Mouse (Mus musculus): ENCODE results near the gene Gjb6. TPM values are rescaled to one million over a fixed set of nuclear protein-coding genes. Genes with fewer than 3 reads are reported as not detected.

Gene Gjb6
- polyA plus RNA-seq, 1 experiment from 2014 or later, result 23.0 TPM

DNA sequence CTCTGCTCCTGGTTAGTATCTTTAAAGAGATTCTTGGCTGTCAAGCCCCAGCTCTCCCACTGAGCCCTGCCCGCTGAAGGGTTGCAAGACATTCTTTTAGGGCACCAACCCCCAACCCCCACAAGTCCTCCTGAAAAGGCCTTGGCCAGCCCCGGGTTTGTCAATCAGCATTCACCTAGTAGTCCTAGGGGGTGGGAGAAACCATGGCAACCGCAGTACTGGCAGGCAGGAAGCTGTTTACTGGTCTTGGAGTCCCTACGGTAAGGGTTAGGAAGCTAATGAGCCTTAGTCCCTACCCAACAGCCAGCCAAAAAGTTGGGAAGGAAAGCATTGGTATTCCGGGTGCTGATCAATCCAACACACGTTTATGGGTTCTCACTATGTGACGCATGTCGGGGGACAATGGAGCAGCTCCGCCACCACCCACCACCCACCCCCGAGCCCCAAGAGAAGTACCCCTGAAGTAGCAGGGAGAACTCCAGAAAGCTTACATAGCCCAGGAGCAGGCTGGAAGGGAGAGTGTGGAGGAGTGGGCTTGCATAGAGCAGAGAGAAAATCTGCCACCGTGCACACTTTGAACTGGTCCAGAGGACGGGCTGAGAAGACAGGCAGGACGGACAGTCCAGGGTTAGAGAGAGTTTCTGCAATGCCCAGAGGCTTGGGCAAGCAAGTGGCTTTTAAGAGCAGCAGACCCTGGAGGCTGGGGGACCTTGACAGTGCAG lies 17.4 kb downstream of the Gjb6 start, which contains the start of gene Gm4491:
TSS of gene Gm4491 (minus strand) at position 61 of the 722 bp plus-strand sequence.
- Histone ChIP-seq H3K9me3 (ENCODE audit: control insufficient read depth, low read length) (no peaks in the 10 kb centered on the region), H3K4me1 (replicated peaks; ENCODE audit: control insufficient read depth, insufficient read depth, low read length) (peaks cover 8% of the 10 kb centered on the region), H3K4me3 (replicated peaks; ENCODE audit: low read length) (no peak within 1 kb of the TSS), H3K36me3 (replicated peaks; ENCODE audit: control insufficient read depth, insufficient read depth) (no peaks in the 10 kb centered on the region), H3K27me3 (ENCODE audit: control insufficient read depth, insufficient read depth, low read length) (no peaks in the 10 kb centered on the region), H3K9ac (no peak within 1 kb of the TSS), H3K27ac (peak within 1 kb of the TSS; percentile 43; the same call in 1 of the 2 replicates), H3K4me2 (replicated peaks) (peak within 1 kb of the TSS; percentile 37)
- DNase-seq (ENCODE audit: low spot score) (peak; percentile 48), ATAC-seq (ENCODE audit: low FRiP score) (peak; percentile 90)
- WGBS, result 8% methylated on average over 13 of the region's 13 CpGs

GRCm38 (mm10) chr14:57109194-57109593 lies 24.2 kb downstream of the Gjb6 start:
- DNase-seq (ENCODE audit: low spot score) (peak; percentile 93), ATAC-seq (ENCODE audit: low FRiP score) (no peak)
- 8% methylated on average over 4 of the region's 4 CpGs for WGBS

DNA sequence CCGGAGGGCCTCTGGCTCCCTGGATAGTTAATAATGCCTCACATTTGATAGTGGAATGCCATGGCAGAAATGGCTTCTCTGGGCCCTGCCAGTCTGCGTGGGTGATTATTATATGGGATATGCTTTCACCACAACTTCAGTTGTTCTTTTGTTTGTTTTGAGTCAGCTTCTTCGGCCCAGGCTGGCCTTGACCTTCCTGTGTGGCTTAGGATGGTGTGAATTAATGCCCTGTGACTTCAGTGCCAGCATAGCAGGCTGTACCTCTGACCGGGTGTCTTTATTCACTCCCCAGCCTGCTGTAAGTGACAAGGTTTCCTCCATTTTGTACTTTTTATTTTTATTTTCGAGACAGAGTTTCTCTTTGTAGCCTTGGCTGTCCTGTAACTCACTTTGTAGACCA lies 25.5 kb downstream of the Gjb6 start:
- no peak for ATAC-seq (ENCODE audit: low FRiP score)
- peaks cover 50% of the 10 kb centered on the region for H3K27me3 ChIP-seq (ENCODE audit: control insufficient read depth, insufficient read depth, low read length)
- WGBS, result 76% methylated on average over 5 of the region's 5 CpGs

More at GRCm38 (mm10) chr14:57109194-57109593, 24.2 kb downstream of the Gjb6 start:
- H3K27ac ChIP-seq, result no peak overlapping the region
- peaks cover 37% of the 10 kb centered on the region for H3K27me3 ChIP-seq (ENCODE audit: control insufficient read depth, insufficient read depth, low read length)
- no peaks in the 10 kb centered on the region for H3K36me3 ChIP-seq (replicated peaks; ENCODE audit: control insufficient read depth, insufficient read depth)
- H3K9me3 ChIP-seq (ENCODE audit: control insufficient read depth, low read length), result no peaks in the 10 kb centered on the region
- H3K4me2 ChIP-seq (replicated peaks), result no peak overlapping the region
- no peak overlapping the region for H3K4me3 ChIP-seq (replicated peaks; ENCODE audit: low read length)
- H3K4me1 ChIP-seq (replicated peaks; ENCODE audit: control insufficient read depth, insufficient read depth, low read length), result peaks cover 6% of the 10 kb centered on the region
- H3K9ac ChIP-seq, result no peak overlapping the region

GRCm38 (mm10) chr14:57107091-57107490 lies 26.3 kb downstream of the Gjb6 start:
- Histone ChIP-seq H3K4me1 (replicated peaks; ENCODE audit: control insufficient read depth, insufficient read depth, low read length) (peaks cover 10% of the 10 kb centered on the region), H3K4me2 (replicated peaks) (no peak overlapping the region), H3K36me3 (replicated peaks; ENCODE audit: control insufficient read depth, insufficient read depth) (no peaks in the 10 kb centered on the region), H3K27me3 (ENCODE audit: control insufficient read depth, insufficient read depth, low read length) (peaks cover 58% of the 10 kb centered on the region), H3K4me3 (replicated peaks; ENCODE audit: low read length) (no peak overlapping the region), H3K9ac (no peak overlapping the region), H3K27ac (no peak overlapping the region), H3K9me3 (ENCODE audit: control insufficient read depth, low read length) (no peaks in the 10 kb centered on the region)
- WGBS, result 78% methylated on average over 8 of the region's 8 CpGs
- no peak for DNase-seq (ENCODE audit: low spot score)
- ATAC-seq (ENCODE audit: low FRiP score), result no peak

More for the DNA sequence above, 25.5 kb downstream of the Gjb6 start:
- H3K9ac ChIP-seq, result no peak overlapping the region
- H3K36me3 ChIP-seq (replicated peaks; ENCODE audit: control insufficient read depth, insufficient read depth), result no peaks in the 10 kb centered on the region
- no peak for DNase-seq (ENCODE audit: low spot score)
- peaks cover 10% of the 10 kb centered on the region for H3K4me1 ChIP-seq (replicated peaks; ENCODE audit: control insufficient read depth, insufficient read depth, low read length)
- H3K27ac ChIP-seq, result no peak overlapping the region
- H3K4me3 ChIP-seq (replicated peaks; ENCODE audit: low read length), result no peak overlapping the region
- H3K4me2 ChIP-seq (replicated peaks), result no peak overlapping the region
- no peaks in the 10 kb centered on the region for H3K9me3 ChIP-seq (ENCODE audit: control insufficient read depth, low read length)

DNA sequence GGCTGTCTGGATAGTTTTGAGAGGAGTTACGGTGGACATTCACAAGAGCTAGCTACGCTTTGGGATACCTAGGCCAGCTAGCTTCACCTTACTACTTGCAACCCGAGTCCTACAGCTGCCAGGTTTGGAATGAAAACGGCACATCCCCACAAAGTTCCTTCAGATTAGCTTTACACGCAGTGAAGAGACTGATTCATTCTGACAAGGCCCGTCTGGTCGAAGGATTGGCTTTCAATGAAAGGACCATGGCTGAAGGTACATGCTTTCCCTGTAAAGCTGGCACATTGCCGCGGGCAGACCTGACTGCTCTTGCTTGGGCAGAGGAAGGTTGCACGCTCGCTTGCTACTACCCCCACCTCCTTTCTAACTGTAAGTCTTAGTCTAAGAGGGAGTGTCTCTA lies 27.7 kb downstream of the Gjb6 start:
- Histone ChIP-seq H3K36me3 (replicated peaks; ENCODE audit: control insufficient read depth, insufficient read depth) (no peaks in the 10 kb centered on the region), H3K9ac (no peak overlapping the region), H3K4me1 (replicated peaks; ENCODE audit: control insufficient read depth, insufficient read depth, low read length) (peaks cover 10% of the 10 kb centered on the region), H3K27ac (no peak overlapping the region), H3K9me3 (ENCODE audit: control insufficient read depth, low read length) (no peaks in the 10 kb centered on the region), H3K4me3 (replicated peaks; ENCODE audit: low read length) (no peak overlapping the region), H3K27me3 (ENCODE audit: control insufficient read depth, insufficient read depth, low read length) (peaks cover 63% of the 10 kb centered on the region), H3K4me2 (replicated peaks) (no peak overlapping the region)
- 49% methylated on average over 11 of the region's 11 CpGs for WGBS
- DNase-seq (ENCODE audit: low spot score) (no peak), ATAC-seq (ENCODE audit: low FRiP score) (no peak)

DNA sequence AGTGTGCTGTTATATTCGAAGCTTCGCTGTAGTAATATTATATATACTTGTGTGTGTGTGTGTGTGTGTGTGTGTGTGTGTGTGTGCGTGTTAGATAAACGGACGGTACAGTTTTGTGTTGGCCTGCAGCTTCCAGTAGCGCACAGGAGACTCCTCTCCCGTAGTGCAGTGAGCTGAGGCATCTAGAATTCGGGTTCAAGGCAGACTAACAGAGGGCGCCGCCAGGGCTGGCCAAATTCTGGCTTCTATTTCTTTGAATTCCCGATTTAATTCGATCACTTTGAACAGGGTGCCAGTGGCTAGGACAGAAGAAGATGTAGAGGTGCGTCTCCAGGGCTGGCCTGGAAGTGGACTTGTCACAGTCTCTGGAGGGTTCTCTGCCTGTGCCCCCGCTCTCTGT lies 28.3 kb downstream of the Gjb6 start:
- Histone ChIP-seq H3K9ac (no peak overlapping the region), H3K27me3 (ENCODE audit: control insufficient read depth, insufficient read depth, low read length) (peaks cover 63% of the 10 kb centered on the region), H3K4me3 (replicated peaks; ENCODE audit: low read length) (peak overlapping the region; percentile 63), H3K4me2 (replicated peaks) (peak overlapping the region; percentile 100), H3K36me3 (replicated peaks; ENCODE audit: control insufficient read depth, insufficient read depth) (no peaks in the 10 kb centered on the region), H3K27ac (no peak overlapping the region), H3K9me3 (ENCODE audit: control insufficient read depth, low read length) (no peaks in the 10 kb centered on the region), H3K4me1 (replicated peaks; ENCODE audit: control insufficient read depth, insufficient read depth, low read length) (peaks cover 10% of the 10 kb centered on the region)
- no peak for ATAC-seq (ENCODE audit: low FRiP score)
- DNase-seq (ENCODE audit: low spot score), result no peak
- WGBS, result 8% methylated on average over 14 of the region's 14 CpGs

DNA sequence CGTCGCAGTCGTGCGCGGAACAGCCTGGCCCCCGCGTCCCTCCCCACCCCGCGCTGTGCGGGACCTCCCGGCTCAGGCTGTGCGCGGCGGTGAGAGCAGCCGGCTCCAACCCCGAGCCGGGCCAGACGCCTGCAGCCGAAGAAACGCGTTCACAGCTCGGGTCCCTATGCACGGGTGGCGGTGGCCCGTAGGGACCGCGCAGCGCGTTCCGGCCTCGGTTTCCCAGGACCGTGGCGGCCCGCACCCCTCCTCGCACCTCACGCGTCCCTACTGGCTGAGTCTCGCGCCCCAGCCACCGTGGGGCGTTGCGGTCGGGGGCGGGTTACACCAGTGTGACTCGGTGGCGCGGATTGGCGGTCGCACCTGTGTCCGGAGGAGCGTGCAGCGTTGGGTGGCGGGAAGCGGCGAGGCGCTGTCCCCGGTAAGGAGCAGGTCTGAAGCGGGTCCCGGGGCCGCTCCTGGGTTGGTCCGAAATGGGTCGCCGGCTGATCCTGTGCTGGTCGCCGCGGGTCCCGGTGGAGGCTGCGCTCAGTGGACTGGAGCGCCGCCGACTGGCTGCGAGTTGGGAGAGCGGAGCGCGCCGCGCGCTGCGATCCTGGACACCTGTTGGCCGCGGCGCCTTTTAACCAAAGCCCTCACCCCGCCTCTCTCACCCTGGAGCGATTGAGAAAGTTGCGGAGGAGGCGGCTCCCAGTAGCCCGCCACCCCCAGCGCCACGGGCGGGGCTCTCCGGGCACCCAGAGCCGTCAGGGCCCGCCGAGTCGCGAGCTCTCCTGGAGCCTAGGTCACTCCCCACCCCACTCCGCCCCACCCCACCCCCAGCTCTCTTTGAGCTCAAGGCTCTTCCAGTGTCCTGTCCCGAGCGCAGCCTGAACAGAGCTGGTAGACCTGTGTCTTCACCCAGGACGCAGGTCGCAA lies 29.0 kb downstream of the Gjb6 start, which contains the start of gene Gjb2:
TSS of gene Gjb2 (minus strand) at position 597 of the 918 bp plus-strand sequence.
- DNase-seq (ENCODE audit: low spot score), result no peak
- Histone ChIP-seq H3K4me1 (replicated peaks; ENCODE audit: control insufficient read depth, insufficient read depth, low read length) (peaks cover 10% of the 10 kb centered on the region), H3K36me3 (replicated peaks; ENCODE audit: control insufficient read depth, insufficient read depth) (no peaks in the 10 kb centered on the region), H3K4me2 (replicated peaks) (peak within 1 kb of the TSS; percentile 100), H3K9me3 (ENCODE audit: control insufficient read depth, low read length) (no peaks in the 10 kb centered on the region), H3K27ac (no peak within 1 kb of the TSS), H3K4me3 (replicated peaks; ENCODE audit: low read length) (peak within 1 kb of the TSS; percentile 63), H3K9ac (peak within 1 kb of the TSS; percentile 54), H3K27me3 (ENCODE audit: control insufficient read depth, insufficient read depth, low read length) (peaks cover 63% of the 10 kb centered on the region)
- WGBS, result under 1% methylated on average over 100 of the region's 101 CpGs
- peak; percentile 71 for ATAC-seq (ENCODE audit: low FRiP score)

GRCm38 (mm10) chr14:57103711-57104105 lies 29.7 kb downstream of the Gjb6 start:
- H3K27ac ChIP-seq, result no peak overlapping the region
- no peaks in the 10 kb centered on the region for H3K9me3 ChIP-seq (ENCODE audit: control insufficient read depth, low read length)
- H3K27me3 ChIP-seq (ENCODE audit: control insufficient read depth, insufficient read depth, low read length), result peaks cover 63% of the 10 kb centered on the region
- peak overlapping the region; percentile 63 for H3K4me3 ChIP-seq (replicated peaks; ENCODE audit: low read length)
- H3K4me2 ChIP-seq (replicated peaks), result peak overlapping the region; percentile 100
- no peak for ATAC-seq (ENCODE audit: low FRiP score)
- no peak for DNase-seq (ENCODE audit: low spot score)
- peak overlapping the region; percentile 54 for H3K9ac ChIP-seq
- WGBS, result 2% methylated on average over 22 of the region's 22 CpGs
- no peaks in the 10 kb centered on the region for H3K36me3 ChIP-seq (replicated peaks; ENCODE audit: control insufficient read depth, insufficient read depth)
- H3K4me1 ChIP-seq (replicated peaks; ENCODE audit: control insufficient read depth, insufficient read depth, low read length), result peaks cover 10% of the 10 kb centered on the region

DNA sequence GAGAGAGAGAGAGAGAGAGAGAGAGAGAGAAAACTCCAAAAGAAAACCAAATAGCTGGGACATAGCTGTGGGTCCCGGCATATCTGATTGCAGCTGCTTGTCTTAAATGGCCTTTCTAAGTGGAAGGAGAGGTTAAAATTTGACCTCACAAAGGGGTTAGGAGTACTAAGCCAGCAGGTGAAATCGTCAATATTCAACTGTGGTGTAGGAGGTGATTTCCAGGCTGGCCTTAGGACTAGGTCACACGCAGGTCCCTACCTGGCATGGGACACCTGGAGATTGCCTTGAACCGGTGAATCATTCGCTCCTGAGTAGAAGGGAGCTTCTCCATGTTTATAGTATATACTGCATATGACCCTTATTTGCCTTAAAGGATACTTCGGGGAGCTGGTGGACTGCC lies 30.3 kb downstream of the Gjb6 start:
- no peaks in the 10 kb centered on the region for H3K9me3 ChIP-seq (ENCODE audit: control insufficient read depth, low read length)
- no peak overlapping the region; the same call in 1 of the 2 replicates for H3K4me2 ChIP-seq (replicated peaks)
- H3K27me3 ChIP-seq (ENCODE audit: control insufficient read depth, insufficient read depth, low read length), result peaks cover 63% of the 10 kb centered on the region
- no peak for ATAC-seq (ENCODE audit: low FRiP score)
- H3K27ac ChIP-seq, result no peak overlapping the region
- DNase-seq (ENCODE audit: low spot score), result no peak
- peak overlapping the region; percentile 63 for H3K4me3 ChIP-seq (replicated peaks; ENCODE audit: low read length)
- H3K9ac ChIP-seq, result no peak overlapping the region
- H3K36me3 ChIP-seq (replicated peaks; ENCODE audit: control insufficient read depth, insufficient read depth), result no peaks in the 10 kb centered on the region
- 59% methylated on average over 6 of the region's 6 CpGs for WGBS
- peaks cover 10% of the 10 kb centered on the region for H3K4me1 ChIP-seq (replicated peaks; ENCODE audit: control insufficient read depth, insufficient read depth, low read length)
